Mouse (Mus musculus) thymus, postnatal 0 days (tissue): ENCODE measurements around the gene Ctnnd2. TPM values are rescaled to one million over a fixed set of nuclear protein-coding genes. Genes with fewer than 3 reads are reported as not detected.

ENCODE experiments used
- DNase-seq: peaks from one replicate; pipeline ENCODE4 v3.0.0-alpha.2; 2015; ENCODE audit warnings: low spot score
- polyA plus RNA-seq: library from polyadenylated mRNA; unstranded; fragments of >200 nt; fragmentation: Nextera tagmentation; extraction: Ambion mirVana; gene quantifications from 2 replicates; pipeline ENCODE4 v1.2.1, GENCODE M21; 2015

The Ctnnd2 gene
- polyA plus RNA-seq, 1 experiment from 2014 or later, result 2.2 TPM

GRCm38 (mm10) chr15:30235210-30236034 lies 63.0 kb downstream of the Ctnnd2 start:
- DNase-seq, result no peak

GRCm38 (mm10) chr15:30240881-30241280 lies 68.5 kb downstream of the Ctnnd2 start:
- DNase-seq, result no peak

- DNase-seq, result no peak
Measured at GRCm38 (mm10) chr15:30268822-30269221, 96.4 kb downstream of the Ctnnd2 start.

- DNase-seq, result no peak
Measured at GRCm38 (mm10) chr15:30271141-30271572, 98.8 kb downstream of the Ctnnd2 start.

- DNase-seq, result no peak
Measured at GRCm38 (mm10) chr15:30272326-30272725, 99.9 kb downstream of the Ctnnd2 start.

GRCm38 (mm10) chr15:30275721-30276120 lies 103.3 kb downstream of the Ctnnd2 start:
- DNase-seq, result no peak

- DNase-seq, result no peak
Measured at GRCm38 (mm10) chr15:30276691-30277090, 104.3 kb downstream of the Ctnnd2 start.

GRCm38 (mm10) chr15:30278610-30279009 lies 106.2 kb downstream of the Ctnnd2 start:
- no peak for DNase-seq

GRCm38 (mm10) chr15:30285572-30286244 lies 113.3 kb downstream of the Ctnnd2 start:
- DNase-seq, result no peak

GRCm38 (mm10) chr15:30286245-30286642 lies 113.9 kb downstream of the Ctnnd2 start:
- DNase-seq, result no peak

- DNase-seq, result no peak
Measured at GRCm38 (mm10) chr15:30302824-30303223, 130.4 kb downstream of the Ctnnd2 start.

- DNase-seq, result no peak
Measured at GRCm38 (mm10) chr15:30306437-30306836, 134.0 kb downstream of the Ctnnd2 start.

GRCm38 (mm10) chr15:30322543-30322942 lies 150.2 kb downstream of the Ctnnd2 start:
- DNase-seq, result no peak

- DNase-seq, result no peak
Measured at GRCm38 (mm10) chr15:30333336-30334310, 161.2 kb downstream of the Ctnnd2 start.

- no peak for DNase-seq
Measured at GRCm38 (mm10) chr15:30338585-30339197, 166.3 kb downstream of the Ctnnd2 start.

GRCm38 (mm10) chr15:30345754-30346153 lies 173.4 kb downstream of the Ctnnd2 start:
- DNase-seq, result no peak

- DNase-seq, result no peak
Measured at GRCm38 (mm10) chr15:30364491-30364890, 192.1 kb downstream of the Ctnnd2 start.

- no peak for DNase-seq
Measured at GRCm38 (mm10) chr15:30369997-30370396, 197.6 kb downstream of the Ctnnd2 start.

GRCm38 (mm10) chr15:30371151-30371550 lies 198.8 kb downstream of the Ctnnd2 start:
- no peak for DNase-seq

GRCm38 (mm10) chr15:30373654-30374215 lies 201.3 kb downstream of the Ctnnd2 start:
- no peak for DNase-seq

GRCm38 (mm10) chr15:30374907-30375306 lies 202.5 kb downstream of the Ctnnd2 start:
- DNase-seq, result no peak
